Mouse (Mus musculus) megakaryocyte, embryonic 14.5 days (primary cell): ENCODE data around the gene Rnf157.

ENCODE experiments used
- FLI1 ChIP-seq: IDR thresholded peaks from 2 replicates; pipeline ENCODE4 v1.6.1; 2012; ENCODE audit warnings: low read length, inconsistent platforms, mixed read lengths
- GATA1 ChIP-seq: IDR thresholded peaks from 3 replicates; pipeline ENCODE4 v1.6.1; 2012; ENCODE audit warnings: mixed read lengths, low read length, inconsistent platforms, borderline replicate concordance

DNA sequence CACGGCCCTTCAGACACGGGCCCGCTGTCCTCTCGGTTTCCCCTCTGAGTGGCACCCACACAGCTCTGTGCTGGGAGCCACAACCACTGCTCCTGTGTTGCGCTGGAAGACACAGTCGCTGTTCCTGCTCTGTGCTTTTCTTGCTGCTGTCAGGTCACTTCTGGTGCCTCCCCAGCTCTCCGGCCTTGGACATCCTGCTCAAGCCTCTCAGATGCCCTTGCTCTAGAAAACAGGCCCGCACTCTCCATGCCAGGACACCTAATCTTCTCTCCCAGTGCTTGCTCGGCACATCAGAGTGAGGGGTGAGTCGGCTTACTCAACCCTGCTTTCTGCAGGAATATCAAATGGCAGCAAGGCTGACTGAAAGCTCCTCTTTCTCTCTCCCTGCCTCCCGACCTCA lies 28.7 kb downstream of the Rnf157 start:
- no peak for TF ChIP-seq GATA1
- TF ChIP-seq FLI1: no peak
